Mouse (Mus musculus) embryonic stem cell, embryonic (primary cell): ENCODE measurements around the gene Gm13178.

Source experiments
- CTCF ChIA-PET, 4 experiments: fragments of 300-600 bp in 2 of 4; fragments of 350-600 bp in 2 of 4; sonication (Branson Sonifier 250); formaldehyde crosslinking; loops; one replicate each; lab custom pipeline; 2022; ENCODE audit warnings: inconsistent platforms in 2 of 4; lab: Charles Lee
- POLR2A ChIA-PET, 4 experiments: fragments of 300-600 bp in 2 of 4; fragments of 350-600 bp in 2 of 4; sonication (Branson Sonifier 250); formaldehyde crosslinking; loops; one replicate each; lab custom pipeline; 2022; ENCODE audit warnings: antibody characterized with exemption in 4 of 4, inconsistent platforms in 1 of 4; lab: Charles Lee

The Gm13178 gene

GRCm38 (mm10) chr4:144721304-144721703, at the start of gene Gm13178:
Gene Gm13178, minus strand, starts transcription at chr4:144721404.
- POLR2A ChIA-PET, result no interaction called here
- CTCF ChIA-PET, result no interaction called here

GRCm38 (mm10) chr4:144765722-144766121, 44.5 kb upstream of the Gm13178 start:
- ChIA-PET CTCF (interaction anchor here (0.5 to 1.5 kb wide), 12 partner anchors 13 to 530 kb away, joined by 3 to 7 read pairs (median 4); no protein-coding TSS in a partner anchor), POLR2A (no interaction called here)

GRCm38 (mm10) chr4:144749139-144749538, 27.9 kb upstream of the Gm13178 start:
- ChIA-PET CTCF (no interaction called here), POLR2A (no interaction called here)

- POLR2A ChIA-PET, result no interaction called here
- CTCF ChIA-PET, result no interaction called here
These were observed 1.5 kb downstream of the Gm13178 start for GRCm38 (mm10) chr4:144719691-144720090.

- ChIA-PET CTCF (no interaction called here), POLR2A (no interaction called here)
These were observed 2.9 kb downstream of the Gm13178 start for GRCm38 (mm10) chr4:144718288-144718687.

GRCm38 (mm10) chr4:144686268-144686667, 34.9 kb downstream of the Gm13178 start, which contains the start of gene Gm436:
Gene Gm436, minus strand, starts transcription at chr4:144686368.
- CTCF ChIA-PET, result no interaction called here
- POLR2A ChIA-PET, result no interaction called here
